Mouse (Mus musculus): Measurements from ENCODE around the gene Myl3.

Gene Myl3

DNA sequence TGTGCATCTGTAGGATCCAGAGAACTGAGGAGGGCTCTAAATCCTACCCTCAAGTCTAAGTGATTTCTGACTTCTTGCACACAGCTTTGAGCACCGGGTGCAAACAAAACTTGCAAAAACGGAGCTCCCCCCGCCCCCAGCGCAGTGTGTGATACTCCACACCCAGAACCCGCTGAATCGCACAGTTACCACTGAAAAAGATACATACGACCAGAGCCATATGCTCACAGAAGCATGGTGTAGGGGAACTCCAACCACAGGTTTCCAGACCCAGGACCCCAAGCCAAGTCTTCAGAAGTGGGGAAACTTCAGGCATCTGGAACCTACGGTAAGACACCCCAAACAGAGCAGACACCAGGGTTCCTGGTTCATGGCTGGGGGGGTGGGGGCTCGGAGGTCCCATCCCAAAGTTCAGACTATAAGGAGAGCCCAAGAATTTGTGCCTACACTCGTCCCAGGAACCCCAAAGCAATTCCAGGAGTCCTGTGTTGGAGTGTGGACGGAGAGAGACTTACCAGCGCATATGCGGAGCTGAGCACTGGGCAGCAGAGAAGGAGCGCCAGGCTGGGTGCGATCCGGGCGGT, at the start of gene Myl3:
Gene Myl3, plus strand, starts transcription at position 151 of the 584 bp plus-strand sequence.
- DNase-seq (ENCODE audit: low spot score in 2 of 2) = no peak

DNA sequence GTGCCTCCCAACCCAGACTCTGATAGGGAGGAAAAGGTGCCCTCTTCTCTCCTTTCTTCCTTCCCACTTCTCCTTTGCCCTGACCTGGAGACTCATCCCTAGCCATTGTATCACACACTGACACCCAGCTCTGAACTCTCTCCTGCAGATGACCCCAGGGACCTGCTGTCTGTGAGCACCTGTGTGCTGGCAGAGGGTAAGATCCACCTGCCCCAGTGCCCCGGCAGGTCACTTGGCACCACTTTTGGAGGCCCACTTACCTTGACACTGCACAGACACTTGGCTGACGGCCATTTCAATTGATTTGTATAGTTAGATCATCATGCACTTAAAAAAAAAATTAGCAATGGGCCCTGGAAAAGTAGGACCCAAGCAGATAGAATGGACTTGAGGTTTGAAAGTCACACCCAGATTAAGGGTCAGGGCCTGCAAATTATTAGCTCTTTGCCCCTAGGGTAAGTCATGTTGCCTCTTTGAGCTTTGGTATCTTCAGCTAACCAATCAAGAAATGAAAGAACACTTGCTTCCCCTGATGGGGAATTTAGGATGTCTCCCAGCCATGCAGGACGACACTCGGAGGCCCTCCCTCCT, 46.4 kb upstream of the Myl3 start:
- DNase-seq (ENCODE audit: low spot score in 2 of 2) = no peak

DNA sequence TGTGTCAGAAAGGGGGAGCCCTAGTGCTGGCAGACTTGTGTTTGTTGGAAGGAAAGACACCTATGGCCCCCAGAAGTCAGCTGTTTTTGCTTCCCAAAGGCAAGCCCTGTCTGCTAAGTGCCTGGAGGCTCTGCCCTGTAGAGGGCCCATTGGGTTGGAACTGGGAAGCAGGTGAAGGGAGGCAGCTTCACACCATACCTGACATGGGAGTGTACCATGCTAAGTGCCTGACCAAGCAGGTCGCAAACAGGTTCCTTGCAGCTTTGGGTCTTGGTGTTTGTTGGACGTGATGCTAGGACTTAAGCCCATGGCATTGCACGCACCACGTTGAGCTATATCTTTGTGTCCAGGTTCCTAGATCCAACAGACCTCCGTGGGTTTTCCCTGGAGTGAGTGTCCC, 45.2 kb upstream of the Myl3 start:
- no peak for DNase-seq (ENCODE audit: low spot score in 2 of 2)

DNA sequence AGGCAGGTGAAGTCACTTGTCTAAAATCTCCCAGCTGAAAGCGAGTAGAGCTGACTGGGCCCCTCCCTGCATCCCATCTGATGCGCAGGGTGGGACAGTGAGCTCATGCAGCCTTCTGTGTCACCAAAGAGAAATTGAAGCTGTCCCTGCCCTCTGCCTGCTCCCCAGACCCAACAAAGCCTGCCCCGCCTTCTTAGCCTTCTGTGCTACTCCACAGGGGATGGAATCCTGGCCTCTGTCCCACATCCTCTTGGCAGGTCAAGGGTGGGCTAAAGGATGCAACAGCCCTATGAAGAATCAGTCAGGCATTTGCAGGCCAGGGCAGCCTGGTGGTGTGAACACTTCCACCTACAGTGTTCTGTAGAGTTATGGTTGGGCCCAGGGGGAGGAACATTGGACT, 44.2 kb upstream of the Myl3 start:
- no peak for DNase-seq (ENCODE audit: low spot score in 2 of 2)

DNA sequence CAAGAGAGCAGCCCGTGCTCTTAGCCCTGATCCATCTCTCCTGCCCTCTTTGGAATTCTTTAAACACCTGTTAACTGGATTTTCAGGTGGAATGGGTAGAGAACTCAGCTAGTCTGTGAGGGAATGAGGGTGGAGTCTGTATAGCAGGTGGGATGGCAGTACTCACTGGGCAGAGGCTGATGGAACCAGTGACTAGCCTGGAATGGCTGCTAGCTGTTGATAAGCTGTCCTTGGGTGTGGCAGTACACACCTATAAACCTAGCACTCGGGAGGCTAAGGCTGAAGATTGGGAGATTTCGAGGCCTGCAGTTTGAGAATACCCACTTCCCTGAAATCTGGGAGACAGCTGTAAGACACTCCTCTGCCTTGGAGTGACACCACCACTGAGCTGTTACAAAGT, 42.1 kb upstream of the Myl3 start:
- no peak for DNase-seq (ENCODE audit: low spot score in 2 of 2)

DNA sequence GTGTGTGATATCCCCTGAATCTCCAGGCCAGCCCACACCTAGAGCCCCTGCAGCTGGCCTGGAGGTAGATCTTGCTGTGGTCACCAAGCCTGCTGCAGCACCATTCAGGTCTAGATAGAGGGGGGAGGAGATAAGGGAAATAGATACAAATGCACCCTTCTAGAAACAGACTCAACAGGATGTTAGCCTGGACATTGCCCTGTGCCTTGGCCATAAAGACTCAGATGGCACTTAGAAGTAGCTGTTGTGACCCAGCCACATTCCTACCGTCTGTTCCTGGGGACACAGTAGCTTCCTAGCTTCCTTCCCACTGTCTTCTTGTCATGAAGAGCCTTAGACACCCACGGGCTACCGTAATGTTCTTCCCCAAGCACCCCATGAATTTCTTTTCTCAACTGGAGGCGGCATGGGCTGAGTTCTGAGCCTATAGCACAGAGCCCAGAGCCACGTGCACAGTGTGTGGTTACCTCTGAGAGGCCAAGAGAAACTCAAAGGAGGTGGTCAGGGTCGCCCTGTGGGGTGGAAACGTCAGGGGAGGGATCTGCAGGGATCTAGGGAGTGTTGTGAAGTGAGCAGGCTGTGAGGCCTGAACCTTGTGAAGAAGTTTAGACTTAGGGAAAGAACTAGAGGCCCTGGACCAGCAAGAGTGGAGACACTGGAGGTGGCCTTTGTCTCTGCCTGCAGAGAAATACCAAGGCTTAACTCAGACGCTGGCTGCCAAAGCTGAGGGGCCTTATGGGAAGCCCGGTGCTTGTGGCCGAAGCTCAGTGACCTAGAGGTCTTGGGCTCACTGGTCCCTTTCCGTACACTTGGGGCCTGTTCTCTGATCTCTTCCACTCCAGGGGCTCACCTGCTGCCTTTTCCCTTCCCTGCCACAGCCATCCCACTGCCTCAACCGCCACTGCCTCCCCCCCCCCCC, 40.3 kb upstream of the Myl3 start:
- no peak for DNase-seq (ENCODE audit: low spot score in 2 of 2)

DNA sequence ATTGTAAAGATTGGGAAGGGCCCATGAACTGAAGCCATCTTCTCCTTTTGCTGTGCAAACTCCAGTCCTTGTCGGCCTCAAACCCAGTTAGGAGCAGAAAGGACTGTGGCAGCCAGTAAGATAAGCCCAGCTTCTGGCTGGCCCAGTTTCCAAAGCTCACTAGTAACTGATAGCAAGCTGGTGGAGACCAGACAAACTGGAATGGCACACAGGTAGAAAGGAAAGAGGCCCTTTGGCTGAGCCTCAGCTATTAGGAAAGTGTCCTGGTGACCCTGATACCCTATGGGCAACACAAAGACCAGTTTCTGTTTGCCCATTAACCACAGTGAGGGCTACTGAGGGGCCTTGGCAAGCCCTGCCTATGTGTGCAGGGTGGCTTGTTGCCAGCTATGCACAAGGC, 38.8 kb upstream of the Myl3 start:
- no peak for DNase-seq (ENCODE audit: low spot score in 2 of 2)

DNA sequence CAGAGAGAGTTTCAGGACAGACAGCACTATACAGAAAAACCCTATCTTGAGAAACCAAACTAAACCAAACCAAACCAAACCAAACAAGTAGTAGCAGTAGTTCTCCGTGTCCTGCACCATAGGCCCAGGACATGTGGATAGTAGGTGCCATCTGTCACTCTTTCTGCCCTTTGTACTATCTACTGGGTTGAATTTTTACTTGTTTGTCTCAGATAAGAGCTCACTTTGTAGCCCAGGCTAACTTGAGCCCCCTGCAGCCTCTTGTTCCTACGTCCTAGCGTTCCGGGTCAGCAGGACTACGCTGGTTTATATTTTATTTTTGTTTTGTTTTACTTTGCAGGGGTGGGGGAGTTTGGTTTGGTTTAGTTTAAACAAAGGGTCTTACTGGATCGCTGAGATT, 37.7 kb upstream of the Myl3 start:
- no peak for DNase-seq (ENCODE audit: low spot score in 2 of 2)

DNA sequence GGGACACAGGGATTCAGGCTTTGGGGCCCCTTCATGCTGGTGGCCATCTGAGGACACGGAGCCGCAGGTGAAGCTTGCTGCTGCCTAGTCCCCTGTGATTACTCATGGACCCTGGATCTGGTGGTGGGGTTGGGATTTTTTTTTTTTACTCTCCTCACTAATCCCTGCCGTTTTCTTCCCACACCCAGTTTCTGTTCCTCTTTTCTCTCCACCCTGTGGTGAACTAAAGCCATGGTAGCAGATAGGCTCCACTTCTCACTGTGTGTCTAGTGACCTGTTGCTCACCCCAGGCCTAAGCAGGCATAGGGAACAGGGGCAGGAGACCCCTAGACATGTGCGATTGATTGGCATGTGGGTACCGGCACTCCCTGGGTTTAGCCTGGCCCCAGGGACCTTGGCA, 34.9 kb upstream of the Myl3 start:
- no peak for DNase-seq (ENCODE audit: low spot score in 2 of 2)

DNA sequence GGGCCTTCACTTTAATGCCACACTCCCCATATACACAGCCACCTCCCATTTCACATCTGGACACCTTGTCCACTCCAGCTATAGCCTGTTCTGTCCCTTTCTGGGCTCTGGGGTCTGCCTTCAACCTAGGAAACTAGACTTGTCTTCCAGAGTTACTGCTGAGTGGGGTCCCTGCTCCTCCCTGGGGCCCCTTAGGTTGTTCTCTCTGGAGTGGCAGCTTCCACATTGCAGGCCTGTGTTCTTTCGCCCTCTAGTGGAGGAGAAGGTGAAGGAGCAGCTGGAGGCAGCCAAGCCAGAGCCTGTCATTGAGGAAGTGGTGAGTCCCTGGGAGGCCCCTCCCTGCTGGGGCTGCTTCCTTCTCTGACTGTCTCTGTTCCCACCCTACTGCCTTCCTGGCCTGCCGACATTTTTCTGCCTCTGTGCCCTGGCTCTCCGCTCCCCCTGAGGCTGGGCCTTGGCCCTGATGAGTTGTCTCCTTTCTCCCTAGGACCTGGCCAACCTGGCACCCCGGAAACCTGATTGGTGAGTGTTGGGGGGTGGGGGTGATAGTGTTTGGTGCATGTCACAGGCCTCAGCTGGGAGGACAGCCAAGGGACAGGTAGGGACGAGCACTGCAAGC, 31.9 kb upstream of the Myl3 start:
- peak; percentile 59 to 81 for DNase-seq (ENCODE audit: low spot score in 2 of 2)

DNA sequence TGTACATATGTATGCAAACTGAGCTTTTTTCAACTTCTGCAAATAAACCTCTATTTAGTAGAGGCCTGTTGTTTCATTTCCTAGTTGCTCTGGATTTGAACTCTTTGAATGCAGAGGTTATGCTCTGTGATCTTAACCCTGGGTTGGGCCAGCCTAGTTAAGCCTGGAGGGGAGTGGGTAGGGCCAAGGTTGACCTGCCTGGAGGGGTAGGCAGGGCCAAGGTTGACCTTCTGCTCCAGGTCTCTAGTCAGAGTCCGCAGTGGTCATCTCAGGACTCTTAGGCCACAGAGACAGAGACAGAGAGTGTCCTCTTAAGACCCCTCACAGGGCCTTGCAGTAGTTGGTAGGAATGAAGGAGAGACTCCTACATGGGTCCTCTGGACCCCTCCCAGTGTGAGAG, 30.1 kb upstream of the Myl3 start:
- DNase-seq (ENCODE audit: low spot score in 2 of 2) = no peak

DNA sequence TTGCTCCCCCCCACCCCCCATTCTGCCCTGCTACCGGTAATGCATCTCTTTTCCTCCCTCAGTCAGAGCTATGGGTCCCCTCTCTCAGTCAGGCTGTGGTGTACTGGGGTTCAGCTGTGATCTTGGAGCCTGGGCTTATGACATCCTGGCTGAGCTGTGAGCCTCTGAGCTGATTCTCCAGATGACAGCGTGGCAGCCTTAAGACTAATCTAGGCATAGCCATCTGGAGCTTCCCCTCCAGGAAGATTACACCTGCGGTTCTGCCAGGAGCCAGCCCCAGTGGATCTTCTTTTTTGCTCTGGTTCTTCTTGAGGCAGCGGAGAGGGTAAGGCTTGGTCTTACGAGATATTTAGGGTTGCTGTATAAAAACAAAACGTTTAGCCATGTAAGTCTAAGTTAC, 29.7 kb upstream of the Myl3 start:
- no peak for DNase-seq (ENCODE audit: low spot score in 2 of 2)

DNA sequence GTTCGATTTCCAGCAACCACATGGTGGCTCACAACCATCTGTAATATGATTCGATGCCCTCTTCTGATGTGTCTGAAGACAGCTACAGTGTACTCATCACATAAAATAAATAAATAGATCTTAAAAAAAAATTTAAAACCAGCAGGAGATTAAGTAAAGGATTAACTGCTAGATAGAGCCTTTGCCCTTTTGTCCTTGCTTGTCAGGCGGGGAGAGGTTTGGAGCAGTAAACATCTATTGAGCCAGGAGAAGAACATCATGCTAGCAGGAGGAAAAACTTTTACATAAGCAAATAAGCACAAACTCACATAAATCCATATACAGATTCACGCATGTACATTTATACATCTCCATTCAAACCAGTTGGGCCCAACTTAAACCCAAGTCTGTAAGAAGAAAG, 29.1 kb upstream of the Myl3 start:
- no peak for DNase-seq (ENCODE audit: low spot score in 2 of 2)

DNA sequence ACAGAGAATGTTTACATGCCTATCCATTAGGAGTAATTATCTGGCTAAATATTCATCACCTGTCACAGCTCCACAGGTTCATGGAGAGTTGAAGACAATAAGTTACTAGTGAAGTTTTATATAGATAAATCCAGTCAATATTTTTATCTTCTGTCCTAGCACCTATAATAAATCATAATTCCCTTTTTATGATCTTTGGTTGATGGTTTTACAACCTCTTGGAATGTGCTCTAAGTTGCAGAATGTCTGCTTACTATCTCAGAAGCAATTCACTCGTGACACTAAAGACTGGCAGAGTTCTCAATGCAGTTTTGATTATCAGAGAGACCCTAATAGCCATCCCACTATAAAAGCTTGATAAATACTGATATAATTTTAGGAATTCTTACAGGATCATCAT, 28.3 kb upstream of the Myl3 start:
- DNase-seq (ENCODE audit: low spot score in 2 of 2) = no peak

DNA sequence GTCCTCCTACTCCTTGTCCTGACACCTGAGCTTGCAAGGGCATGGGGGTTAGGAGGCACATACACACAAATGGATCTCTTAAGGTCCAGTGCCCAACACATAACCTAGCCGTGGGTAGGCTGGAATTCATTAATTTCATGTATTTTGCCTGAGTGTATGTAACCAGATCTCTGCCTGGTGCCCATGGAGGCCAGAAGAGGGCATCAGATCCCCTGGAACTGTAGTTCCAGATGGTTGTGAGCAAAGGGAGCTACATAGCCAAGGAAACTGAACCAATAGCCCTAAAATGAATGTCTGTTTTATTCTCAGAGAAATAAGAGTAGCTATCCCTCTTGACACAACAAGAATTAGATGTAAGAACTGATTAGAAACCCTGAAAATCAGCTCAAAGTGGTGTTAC, 26.2 kb upstream of the Myl3 start:
- no peak for DNase-seq (ENCODE audit: low spot score in 2 of 2)

DNA sequence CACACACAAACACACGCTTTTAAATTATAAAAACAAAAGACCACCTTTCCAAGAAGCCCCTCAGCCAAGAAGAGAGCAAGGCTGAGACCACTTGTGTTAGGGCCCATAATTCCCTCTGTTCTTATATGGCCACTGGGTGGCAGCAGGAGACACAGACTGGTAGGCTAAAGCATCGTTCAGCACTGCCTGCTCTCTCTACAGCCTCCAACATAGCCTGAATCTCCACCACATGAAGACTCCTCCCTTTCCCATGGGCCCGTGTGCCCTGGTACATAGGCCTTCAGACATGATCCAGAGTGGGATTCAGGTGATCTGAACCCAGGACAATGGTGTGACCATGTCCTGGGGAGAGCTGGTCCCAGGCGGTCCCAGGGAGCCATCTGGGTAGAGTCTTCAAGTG, 24.9 kb upstream of the Myl3 start:
- peak in 1 of 2 experiments; percentile 57 for DNase-seq (ENCODE audit: low spot score in 2 of 2)

DNA sequence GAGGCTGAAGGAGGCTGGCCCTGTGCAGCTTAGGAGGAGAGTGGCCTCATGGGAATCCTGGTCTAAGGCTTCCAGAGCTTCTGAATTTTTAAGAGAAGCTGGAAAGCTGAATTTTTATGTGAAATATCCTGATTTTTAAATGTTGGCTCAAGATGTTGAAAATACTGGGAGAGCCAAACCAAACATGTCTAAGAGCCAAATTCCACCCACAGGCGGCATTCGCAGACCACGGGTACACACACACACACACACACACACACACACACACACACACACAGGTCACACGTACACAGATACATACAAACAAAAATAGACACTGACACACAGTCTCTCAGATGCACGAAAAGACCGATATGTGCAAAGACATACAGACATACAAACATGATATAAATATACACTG, 23.6 kb upstream of the Myl3 start:
- DNase-seq (ENCODE audit: low spot score in 2 of 2) = no peak

DNA sequence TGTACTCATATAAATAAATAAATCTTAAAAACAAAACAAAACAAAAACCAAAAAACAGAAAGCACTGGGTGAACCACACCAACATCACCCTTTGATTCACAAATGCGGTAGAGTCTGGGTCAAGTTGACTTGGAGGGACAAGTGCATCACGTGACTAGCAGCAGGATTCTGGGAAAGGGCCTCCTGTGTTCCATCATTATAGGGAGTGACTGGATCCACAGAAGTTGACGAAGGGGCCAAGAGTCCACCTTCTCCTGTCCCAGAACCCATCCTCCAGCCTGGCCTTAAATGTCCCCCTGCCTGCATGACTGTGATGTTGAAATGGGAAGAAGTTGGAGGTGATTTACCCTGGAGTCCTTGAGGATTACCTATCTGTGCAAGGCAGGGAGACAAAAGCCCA, 22.9 kb upstream of the Myl3 start:
- no peak for DNase-seq (ENCODE audit: low spot score in 2 of 2)

DNA sequence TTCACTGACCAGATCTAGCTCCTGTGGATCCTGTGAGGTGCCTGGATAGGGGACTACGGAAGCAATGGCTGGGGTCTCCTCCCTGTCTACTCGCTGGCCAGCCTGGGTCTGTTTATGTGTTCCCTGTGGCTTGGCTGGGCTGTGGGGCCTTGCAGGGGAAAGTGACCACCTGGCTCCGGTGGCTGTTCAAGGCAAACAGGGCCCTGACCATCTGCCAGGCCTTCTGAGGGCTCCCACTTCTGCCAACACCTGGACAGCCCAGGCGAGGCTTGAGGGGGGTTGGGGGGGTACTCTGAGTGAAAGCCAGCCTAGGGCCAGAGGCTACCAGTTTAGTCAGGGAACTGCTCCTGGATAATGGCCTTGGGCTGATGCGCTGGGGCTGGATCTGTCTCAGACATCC, 21.7 kb upstream of the Myl3 start:
- no peak for DNase-seq (ENCODE audit: low spot score in 2 of 2)

DNA sequence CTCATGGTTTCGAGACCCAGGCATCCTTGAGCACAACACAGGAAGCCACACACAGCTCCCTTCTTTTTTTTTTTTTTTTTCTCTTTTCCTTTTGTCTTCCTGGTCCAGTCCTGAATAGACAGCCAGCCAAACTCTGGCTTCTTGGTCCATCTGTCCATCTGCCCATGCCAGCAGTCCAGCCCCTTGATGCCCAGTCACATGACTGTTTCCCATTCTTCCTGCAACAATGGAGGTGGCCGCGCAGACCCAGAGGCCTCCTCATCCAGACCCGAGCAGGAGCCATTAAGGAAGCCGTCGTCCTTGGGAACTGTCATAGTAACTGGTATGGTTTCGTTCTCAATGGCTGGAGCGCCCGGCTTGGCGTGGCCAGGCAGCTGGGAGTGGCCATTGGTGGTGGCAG, 19.6 kb upstream of the Myl3 start:
- DNase-seq (ENCODE audit: low spot score in 2 of 2) = no peak

DNA sequence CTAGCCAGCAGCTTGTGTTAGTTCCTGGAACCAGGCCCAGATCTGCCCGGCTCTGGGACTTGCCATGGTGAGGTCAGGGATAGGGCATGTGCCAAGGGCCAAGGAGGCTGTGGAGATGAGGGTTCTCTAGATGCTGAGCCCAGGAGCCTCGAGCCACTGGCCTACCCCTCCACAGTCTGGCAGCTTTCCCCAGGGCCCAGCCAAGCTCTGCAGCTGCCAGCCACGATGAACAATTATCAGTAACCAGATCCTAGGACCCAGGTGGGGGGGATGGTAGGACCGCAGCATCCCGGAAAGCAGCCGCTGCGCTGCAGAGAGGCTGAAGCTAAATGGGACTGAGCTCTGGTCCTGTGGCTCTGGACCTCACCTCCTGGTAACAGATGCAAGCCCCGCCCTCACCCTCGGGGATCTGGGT, 15.9 kb upstream of the Myl3 start:
- DNase-seq (ENCODE audit: low spot score in 2 of 2) = no peak

DNA sequence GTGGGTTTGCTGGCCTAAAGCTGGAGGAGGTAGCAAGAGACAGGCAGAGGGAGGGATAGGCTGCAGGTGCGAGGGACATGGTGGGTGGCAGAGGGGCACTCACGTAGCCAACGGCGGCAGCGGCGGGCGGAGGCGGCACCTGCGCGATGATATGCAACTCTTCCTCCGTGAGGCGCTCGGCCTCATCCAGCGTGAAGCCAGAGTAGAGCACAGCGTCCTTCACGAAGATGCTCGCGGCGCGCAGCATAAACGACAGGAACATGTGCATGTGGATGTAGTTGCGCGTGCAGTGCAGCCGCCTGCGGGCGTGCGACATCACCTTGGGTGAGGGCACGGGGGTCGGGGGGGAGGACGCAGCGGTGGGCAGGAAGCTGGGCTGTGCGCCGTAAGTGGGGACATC, 14.8 kb upstream of the Myl3 start:
- DNase-seq (ENCODE audit: low spot score in 2 of 2) = no peak

DNA sequence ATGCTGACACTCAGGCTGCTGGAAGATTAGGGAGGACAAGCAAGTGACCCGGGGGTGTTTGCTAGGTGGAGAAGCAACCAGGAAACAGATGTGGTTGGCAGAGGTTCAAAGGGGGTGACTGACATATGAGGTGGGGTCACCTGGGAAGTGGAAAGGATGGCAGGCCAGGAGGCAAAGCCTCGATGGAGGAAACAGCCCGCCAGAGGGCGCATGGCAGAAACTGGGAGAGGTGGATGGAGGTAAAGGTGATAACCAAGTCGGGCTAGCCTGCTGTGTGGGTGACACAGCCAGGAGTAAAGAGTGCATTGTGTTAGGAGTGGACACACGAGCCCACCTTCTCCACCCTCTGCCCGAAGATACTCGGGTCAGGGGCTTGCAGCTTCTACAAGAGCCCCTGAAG, 11.8 kb upstream of the Myl3 start:
- peak; percentile 43 to 72 for DNase-seq (ENCODE audit: low spot score in 2 of 2)
